In genomic region chr11:106084911-106085561, GRCm38 (mm10) we compare ENCODE assay signal across 8 mouse cellular contexts. TPM values are rescaled to one million over a fixed set of nuclear protein-coding genes. Genes with fewer than 3 reads are reported as not detected.
DNase-seq lines count a peak whose midpoint lies in the region; ATAC-seq and TF ChIP-seq lines count a peak whose summit lies in the region.

No protein-coding gene starts in this region.

- H3K27me3 ChIP-seq in MEL (ENCODE audit: control insufficient read depth in 1 of 2, insufficient read depth in 2 of 2, low read length in 2 of 2), result no peaks in the 10 kb centered on the region
- no peaks in the 10 kb centered on the region for H3K27me3 ChIP-seq in cerebellum, adult 2 months (ENCODE audit: control insufficient read depth, insufficient read depth, low read length)
- no peaks in the 10 kb centered on the region for H3K27me3 ChIP-seq in hindbrain, embryonic 10.5 days (ENCODE audit: insufficient read depth, poor library complexity, severe bottlenecking)
- H3K27me3 ChIP-seq in lung, postnatal 0 days (replicated peaks; ENCODE audit: insufficient read depth, low read length), result no peaks in the 10 kb centered on the region

- peak overlapping the region; percentile 72 for H3K9ac ChIP-seq in MEL (ENCODE audit: control insufficient read depth, low read depth, low read length, poor library complexity, severe bottlenecking)
- H3K9ac ChIP-seq in lung, postnatal 0 days (replicated peaks; ENCODE audit: low read depth), result peak overlapping the region; percentile 96

- peaks cover 0 to 10% of the 10 kb centered on the region in 2 experiments; a peak in 2 of 4 replicates for H3K36me3 ChIP-seq in MEL (ENCODE audit: control insufficient read depth in 1 of 2, insufficient read depth in 2 of 2, low read length in 2 of 2)
- H3K36me3 ChIP-seq in hindbrain, embryonic 10.5 days, result no peaks in the 10 kb centered on the region
- no peaks in the 10 kb centered on the region for H3K36me3 ChIP-seq in lung, postnatal 0 days (ENCODE audit: insufficient read depth, low read length)

- peak; percentile 35 for ATAC-seq in frontal cortex, adult (ENCODE audit: low TSS enrichment)
- peak; percentile 66 for ATAC-seq in lung, postnatal 0 days

- peak overlapping the region; percentile 66 to 97 for H3K4me3 ChIP-seq in MEL (ENCODE audit: control insufficient read depth in 1 of 2, insufficient read depth in 1 of 2, low read depth in 2 of 2, low read length in 2 of 2)
- peak overlapping the region; percentile 70 for H3K4me3 ChIP-seq in cerebellum, adult 2 months (replicated peaks; ENCODE audit: insufficient read depth, low read depth, low read length)
- H3K4me3 ChIP-seq in hindbrain, embryonic 10.5 days, result peak overlapping the region; percentile 88
- H3K4me3 ChIP-seq in lung, postnatal 0 days (ENCODE audit: low read depth, low read length), result peak overlapping the region; percentile 97

- peak overlapping the region; percentile 15 for H3K27ac ChIP-seq in MEL (ENCODE audit: control insufficient read depth, low read depth, low read length)
- H3K27ac ChIP-seq in cerebellum, adult 2 months (ENCODE audit: insufficient read depth, low read length), result peak overlapping the region; percentile 78
- H3K27ac ChIP-seq in hindbrain, embryonic 10.5 days, result peak overlapping the region; percentile 97
- peak overlapping the region; percentile 99 for H3K27ac ChIP-seq in lung, postnatal 0 days (ENCODE audit: low read length)

- H3K4me2 ChIP-seq in lung, postnatal 0 days (replicated peaks; ENCODE audit: low read depth, low read length), result peak overlapping the region; percentile 55

- H3K79me2 ChIP-seq in MEL (ENCODE audit: control insufficient read depth, insufficient read depth, low read length, poor library complexity), result peaks cover 14% of the 10 kb centered on the region

- peaks cover 2 to 4% of the 10 kb centered on the region in 2 experiments; a peak in 2 of 4 replicates for H3K4me1 ChIP-seq in MEL (ENCODE audit: control insufficient read depth in 1 of 2, insufficient read depth in 2 of 2, low read length in 2 of 2)
- peaks cover 3% of the 10 kb centered on the region; the same call in 1 of the 2 replicates for H3K4me1 ChIP-seq in cerebellum, adult 2 months (ENCODE audit: control insufficient read depth, insufficient read depth, low read length)
- peaks cover 27% of the 10 kb centered on the region for H3K4me1 ChIP-seq in hindbrain, embryonic 10.5 days (replicated peaks)
- H3K4me1 ChIP-seq in lung, postnatal 0 days (ENCODE audit: insufficient read depth, low read depth, low read length), result peaks cover 9% of the 10 kb centered on the region; the same call in 1 of the 2 replicates

- DNase-seq in MEL (ENCODE audit: low read depth, low spot score), result peak; percentile 84
- peak; percentile 74 to 81 for DNase-seq in cerebellum, adult 2 months
- peak; percentile 84 for DNase-seq in hindbrain, embryonic 10.5 days (ENCODE audit: low spot score)
- peak; percentile 74 to 79 for DNase-seq in layer of hippocampus, postnatal 10 days (ENCODE audit: low spot score in 2 of 2)
- DNase-seq in lung, postnatal 0 days (ENCODE audit: low spot score), result peak; percentile 86
- DNase-seq in ovary, postnatal 14 days (ENCODE audit: low spot score), result peak; percentile 64
- peak; percentile 69 to 70 for DNase-seq in thymus, postnatal 10 days (ENCODE audit: low spot score in 2 of 2)

- under 1% methylated on average over 56 of the region's 61 CpGs for WGBS in cerebellum, adult 2 months
- WGBS in hindbrain, embryonic 10.5 days, result under 1% methylated on average over 58 of the region's 61 CpGs
- WGBS in lung, postnatal 0 days, result under 1% methylated on average over 59 of the region's 61 CpGs

- no peaks in the 10 kb centered on the region for H3K9me3 ChIP-seq in MEL (replicated peaks; ENCODE audit: insufficient read depth, low read length)
- H3K9me3 ChIP-seq in hindbrain, embryonic 10.5 days, result no peaks in the 10 kb centered on the region
- no peaks in the 10 kb centered on the region for H3K9me3 ChIP-seq in lung, postnatal 0 days (ENCODE audit: low read length)

- TF ChIP-seq RAD21 in MEL (IDR thresholded peaks at IDR 0.05; ENCODE audit: low read depth, low read length), result no peak

- TF ChIP-seq EP300 in MEL (IDR thresholded peaks at IDR 0.05; ENCODE audit: low read depth in 1 of 2, low read length in 2 of 2), result no peak
- 0 out of 2 replicates have a peak, but pooled peaks have one; percentile 15 for TF ChIP-seq EP300 in lung, postnatal 0 days (IDR thresholded peaks at IDR 0.05)

- 0 out of 4 replicates have a peak, but pooled peaks have one; percentile 16 to 22 for TF ChIP-seq POLR2A in MEL (IDR thresholded peaks at IDR 0.05; ENCODE audit: control insufficient read depth in 1 of 2, insufficient read depth in 1 of 2, low read depth in 1 of 2, low read length in 2 of 2, poor library complexity in 1 of 2)
- TF ChIP-seq POLR2A in cerebellum, adult 2 months (IDR thresholded peaks at IDR 0.05; ENCODE audit: borderline replicate concordance, insufficient read depth, low read length), result no peak

- no peak for TF ChIP-seq CTCF in MEL (IDR thresholded peaks at IDR 0.05 in 2 of 3, conservative IDR thresholded peaks at IDR 0.05 in 1 of 3; ENCODE audit: control insufficient read depth in 1 of 3, insufficient read depth in 1 of 3, low read depth in 2 of 3, low read length in 3 of 3, poor library complexity in 1 of 3, severe bottlenecking in 1 of 3)
- TF ChIP-seq CTCF in cerebellum, adult 2 months (IDR thresholded peaks at IDR 0.05; ENCODE audit: borderline replicate concordance, insufficient read depth, low read depth, low read length), result no peak
- TF ChIP-seq CTCF in lung, postnatal 0 days (IDR thresholded peaks at IDR 0.05), result no peak; the same call in 1 of the 2 replicates

TF ChIP-seq in MEL, 35 proteins besides CTCF, POLR2A, EP300 and RAD21:
- TF ChIP-seq TCF12 (IDR thresholded peaks at IDR 0.05; ENCODE audit: low read depth, low read length) (0 out of 2 replicates have a peak, but pooled peaks have one; percentile 2), MXI1 (IDR thresholded peaks at IDR 0.05; ENCODE audit: low read depth, low read length) (peak; percentile 70), TBP (IDR thresholded peaks at IDR 0.05; ENCODE audit: low read depth, low read length) (no peak), ZNF384 (IDR thresholded peaks at IDR 0.05; ENCODE audit: low read depth, low read length) (peak; percentile 85), UBTF (IDR thresholded peaks at IDR 0.05; ENCODE audit: borderline replicate concordance, insufficient read depth, low read depth, low read length) (peak; percentile 93; the same call in 1 of the 2 replicates), ZKSCAN1 (IDR thresholded peaks at IDR 0.05; ENCODE audit: low read depth, low read length) (0 out of 2 replicates have a peak, but pooled peaks have one; percentile 6)

RNA-seq across cellular contexts. Expression of gene Map3k3, which starts 0.6 kb away (rescaled TPM):
- total RNA-seq in MEL (2012; rRNA removed), result 10.5 and 14.6 TPM in 2 replicates
- 10 to 100 TPM in 1 of 2 experiments, not detected in 1; 14.3 TPM for polyA plus RNA-seq in MEL (2012; ENCODE audit: insufficient read depth in 1 of 2, insufficient read length in 2 of 2, low read depth in 1 of 2, low replicate concordance in 2 of 2, missing spikeins in 1 of 2)
- polyA plus RNA-seq in cerebellum, adult 2 months (2012; rRNA removed), result 33.8 and 34.0 TPM in 2 replicates
- 21.7 and 23.5 TPM in 2 replicates for polyA plus RNA-seq in hindbrain, embryonic 10.5 days (2016; fragmentation: Nextera tagmentation; extraction: Ambion mirVana)
- 10 to 100 TPM; 26.7 to 27.7 TPM for total RNA-seq in layer of hippocampus, postnatal 10 days (2021)
- 25.3 and 26.0 TPM in 2 replicates for polyA plus RNA-seq in lung, postnatal 0 days (2015; fragmentation: Nextera tagmentation; extraction: Ambion mirVana)

RNA-seq across cellular contexts. Expression of gene Taco1, which starts 19.2 kb away (rescaled TPM):
- total RNA-seq in MEL (2012; rRNA removed), result 33.3 and 35.0 TPM in 2 replicates
- polyA plus RNA-seq in MEL (2012; ENCODE audit: insufficient read depth in 1 of 2, insufficient read length in 2 of 2, low read depth in 1 of 2, low replicate concordance in 2 of 2, missing spikeins in 1 of 2), result 10 to 100 TPM in 1 of 2 experiments, not detected in 1; 33.1 TPM
- polyA plus RNA-seq in cerebellum, adult 2 months (2012; rRNA removed), result 14.3 and 17.7 TPM in 2 replicates
- 10.4 and 14.0 TPM in 2 replicates for polyA plus RNA-seq in hindbrain, embryonic 10.5 days (2016; fragmentation: Nextera tagmentation; extraction: Ambion mirVana)
- 10 to 100 TPM; 15.1 to 15.2 TPM for total RNA-seq in layer of hippocampus, postnatal 10 days (2021)
- 5.1 and 5.7 TPM in 2 replicates for polyA plus RNA-seq in lung, postnatal 0 days (2015; fragmentation: Nextera tagmentation; extraction: Ambion mirVana)

RNA-seq across cellular contexts. Expression of gene Dcaf7, which starts 48.4 kb away (rescaled TPM):
- total RNA-seq in MEL (2012; rRNA removed), result 77.4 and 86.9 TPM in 2 replicates
- polyA plus RNA-seq in MEL (2012; ENCODE audit: insufficient read depth in 1 of 2, insufficient read length in 2 of 2, low read depth in 1 of 2, low replicate concordance in 2 of 2, missing spikeins in 1 of 2), result 10 to 100 TPM; 65.5 to 88.2 TPM
- polyA plus RNA-seq in cerebellum, adult 2 months (2012; rRNA removed), result 86.9 and 89.6 TPM in 2 replicates
- polyA plus RNA-seq in hindbrain, embryonic 10.5 days (2016; fragmentation: Nextera tagmentation; extraction: Ambion mirVana), result 86.5 and 94.7 TPM in 2 replicates
- total RNA-seq in layer of hippocampus, postnatal 10 days (2021), result 100 to 1,000 TPM; 184 to 190 TPM
- 26.6 and 28.9 TPM in 2 replicates for polyA plus RNA-seq in lung, postnatal 0 days (2015; fragmentation: Nextera tagmentation; extraction: Ambion mirVana)

Comparison
In these comparisons a context has a peak if more than half of its experiments do, and no peak if none do; other contexts are left out.
1. Peak in every context shown above with its lines: DNase-seq, ATAC-seq, H3K4me3 ChIP-seq and H3K27ac ChIP-seq.
2. H3K27ac ChIP-seq: peak in every context shown above with its lines; median percentile 99 in lung, postnatal 0 days; 97 in hindbrain, embryonic 10.5 days; 78 in cerebellum, adult 2 months; 15 in MEL.